Mouse (Mus musculus): ENCODE results near the gene Scn11a.

Gene Scn11a

GRCm38 (mm10) chr9:119825297-119825696, at the start of gene Scn11a:
Gene Scn11a (minus strand): TSS chr9:119825456.
- DNase-seq (ENCODE audit: low read depth, low spot score) = no peak

GRCm38 (mm10) chr9:119854170-119854569, 28.9 kb upstream of the Scn11a start:
- DNase-seq (ENCODE audit: low read depth, low spot score) = peak; percentile 38

- DNase-seq (ENCODE audit: low read depth, low spot score) = no peak
Observed at GRCm38 (mm10) chr9:119853071-119853846, 28.0 kb upstream of the Scn11a start.

- DNase-seq (ENCODE audit: low read depth, low spot score) = peak; percentile 35
Observed at GRCm38 (mm10) chr9:119852347-119853030, 27.2 kb upstream of the Scn11a start.

- no peak for DNase-seq (ENCODE audit: low read depth, low spot score)
Observed at GRCm38 (mm10) chr9:119849214-119849613, 24.0 kb upstream of the Scn11a start.

GRCm38 (mm10) chr9:119848671-119849070, 23.4 kb upstream of the Scn11a start:
- no peak for DNase-seq (ENCODE audit: low read depth, low spot score)

GRCm38 (mm10) chr9:119847187-119847586, 21.9 kb upstream of the Scn11a start:
- DNase-seq (ENCODE audit: low read depth, low spot score) = no peak

GRCm38 (mm10) chr9:119844724-119845123, 19.5 kb upstream of the Scn11a start:
- no peak for DNase-seq (ENCODE audit: low read depth, low spot score)

- no peak for DNase-seq (ENCODE audit: low read depth, low spot score)
Observed at GRCm38 (mm10) chr9:119843549-119843948, 18.3 kb upstream of the Scn11a start.

GRCm38 (mm10) chr9:119842541-119843169, 17.4 kb upstream of the Scn11a start:
- no peak for DNase-seq (ENCODE audit: low read depth, low spot score)

- no peak for DNase-seq (ENCODE audit: low read depth, low spot score)
Observed at GRCm38 (mm10) chr9:119842091-119842490, 16.8 kb upstream of the Scn11a start.

GRCm38 (mm10) chr9:119841159-119841558, 15.9 kb upstream of the Scn11a start:
- no peak for DNase-seq (ENCODE audit: low read depth, low spot score)

GRCm38 (mm10) chr9:119835581-119836125, 10.4 kb upstream of the Scn11a start:
- DNase-seq (ENCODE audit: low read depth, low spot score) = no peak

- no peak for DNase-seq (ENCODE audit: low read depth, low spot score)
Observed at GRCm38 (mm10) chr9:119831001-119831400, 5.7 kb upstream of the Scn11a start.

- DNase-seq (ENCODE audit: low read depth, low spot score) = no peak
Observed at GRCm38 (mm10) chr9:119823722-119824121, 1.5 kb downstream of the Scn11a start.

- peak; percentile 44 for DNase-seq (ENCODE audit: low read depth, low spot score)
Observed at GRCm38 (mm10) chr9:119813631-119814030, 11.6 kb downstream of the Scn11a start.

- DNase-seq (ENCODE audit: low read depth, low spot score) = peak; percentile 39
Observed at GRCm38 (mm10) chr9:119806491-119806890, 18.8 kb downstream of the Scn11a start.

- no peak for DNase-seq (ENCODE audit: low read depth, low spot score)
Observed at GRCm38 (mm10) chr9:119804501-119804847, 20.8 kb downstream of the Scn11a start.

- DNase-seq (ENCODE audit: low read depth, low spot score) = no peak
Observed at GRCm38 (mm10) chr9:119803845-119804500, 21.3 kb downstream of the Scn11a start.

- DNase-seq (ENCODE audit: low read depth, low spot score) = no peak
Observed at GRCm38 (mm10) chr9:119803169-119803827, 22.0 kb downstream of the Scn11a start.

GRCm38 (mm10) chr9:119801460-119801859, 23.8 kb downstream of the Scn11a start:
- no peak for DNase-seq (ENCODE audit: low read depth, low spot score)

All from ZHBTc4 (cell line).